14 mouse cellular contexts compared by ENCODE assay signal in the genomic region with DNA sequence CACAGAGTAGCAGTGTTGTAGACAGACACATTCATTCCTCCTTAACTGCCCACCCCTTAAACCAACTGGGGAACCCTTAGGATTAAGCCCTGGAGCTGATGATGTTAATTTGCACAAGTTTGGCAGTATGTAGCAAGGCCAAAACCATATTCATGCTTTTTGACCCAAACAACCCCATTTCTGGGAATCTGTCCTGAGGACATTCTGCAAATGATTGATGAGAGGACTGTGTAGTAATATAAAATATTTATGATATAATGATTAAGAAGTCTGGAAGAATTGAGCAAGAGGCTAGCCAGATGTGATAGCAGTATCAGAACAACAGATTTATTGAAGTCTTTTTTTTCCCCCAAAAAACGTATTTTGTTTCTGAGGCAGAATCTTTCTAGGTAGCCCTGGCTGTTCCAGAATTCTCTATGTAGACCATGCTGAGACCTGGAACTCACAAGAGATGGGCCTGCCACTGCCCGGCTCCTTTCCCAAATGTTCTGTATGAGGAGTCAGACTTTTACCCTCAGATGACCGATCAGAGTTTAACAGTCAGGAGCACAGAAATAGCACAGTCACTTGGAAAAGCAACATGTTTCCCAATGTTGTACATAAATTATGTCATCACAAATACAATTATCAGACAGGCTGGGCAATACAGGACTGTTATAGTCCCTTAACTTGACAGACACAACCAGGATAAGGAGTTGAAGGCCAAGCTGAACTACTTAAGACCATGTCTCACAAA. TPM values are rescaled to one million over a fixed set of nuclear protein-coding genes. Genes with fewer than 3 reads are reported as not detected.
DNase-seq lines count a peak whose midpoint lies in the region; ATAC-seq and TF ChIP-seq lines count a peak whose summit lies in the region.
"Had no signal": no experiment of that assay in that cellular context is flagged by ENCODE, and none has a peak within 500 bp of the region (broad histone marks: within the 10 kb centered on the region; RNA-seq: fewer than 3 reads in every experiment).

No protein-coding gene starts in this region.

- intact Hi-C loops in left cerebral cortex, adult 2 months (cut with DNase I), result no loop called here

- H3K4me1 ChIP-seq in kidney, adult 2 months (ENCODE audit: control insufficient read depth, insufficient read depth, low read length), result no peaks in the 10 kb centered on the region
- H3K4me1 ChIP-seq in embryonic facial prominence, embryonic 14.5 days (ENCODE audit: control insufficient read depth, insufficient read depth, low read length), result peaks cover 18% of the 10 kb centered on the region

- no peak for ATAC-seq in embryonic facial prominence, embryonic 14.5 days (ENCODE audit: low read depth)
- ATAC-seq: activated CD4-positive, CD25-positive, alpha-beta regulatory T cell, adult 4 months had no signal

- TF ChIP-seq POLR2A in kidney, adult 2 months (IDR thresholded peaks at IDR 0.05; ENCODE audit: low read depth, low read length), result no peak

- no peaks in the 10 kb centered on the region for H3K9me3 ChIP-seq in embryonic facial prominence, embryonic 14.5 days (ENCODE audit: control insufficient read depth, low read length)

- H3K4me2 ChIP-seq in embryonic facial prominence, embryonic 14.5 days (ENCODE audit: low read depth, low read length), result no peak overlapping the region

- H3K27me3 ChIP-seq in kidney, adult 2 months (replicated peaks; ENCODE audit: control insufficient read depth, insufficient read depth, low read length), result no peaks in the 10 kb centered on the region
- no peaks in the 10 kb centered on the region for H3K27me3 ChIP-seq in embryonic facial prominence, embryonic 14.5 days (replicated peaks; ENCODE audit: control insufficient read depth, insufficient read depth, low read length)

- no peak overlapping the region for H3K4me3 ChIP-seq in kidney, adult 2 months (ENCODE audit: insufficient read depth, low read depth, low read length)
- H3K4me3 ChIP-seq in embryonic facial prominence, embryonic 14.5 days (ENCODE audit: low read depth, low read length), result no peak overlapping the region
- H3K4me3 ChIP-seq in left cerebral cortex, adult 2 months, result no peak overlapping the region

- TF ChIP-seq CTCF in kidney, adult 2 months (conservative IDR thresholded peaks at IDR 0.05; ENCODE audit: insufficient read depth, insufficient read length, low read depth, low read length), result no peak
- TF ChIP-seq CTCF in left cerebral cortex, adult 2 months (IDR thresholded peaks at IDR 0.05), result no peak

- H3K9ac ChIP-seq in embryonic facial prominence, embryonic 14.5 days (ENCODE audit: low read depth, low read length), result no peak overlapping the region

- no peaks in the 10 kb centered on the region for H3K36me3 ChIP-seq in kidney, adult 2 months (ENCODE audit: control insufficient read depth, insufficient read depth, low read length)
- no peaks in the 10 kb centered on the region for H3K36me3 ChIP-seq in embryonic facial prominence, embryonic 14.5 days (ENCODE audit: control insufficient read depth, insufficient read depth, low read length)

- WGBS in kidney, adult 2 months, result 66% methylated on average over 3 of the region's 3 CpGs
- 72% methylated on average over 3 of the region's 3 CpGs for WGBS in embryonic facial prominence, embryonic 14.5 days

- H3K27ac ChIP-seq in kidney, adult 2 months (ENCODE audit: insufficient read depth, low read depth, low read length), result 0 out of 2 replicates have a peak overlapping the region, but pooled peaks have one; percentile 52
- H3K27ac ChIP-seq in embryonic facial prominence, embryonic 14.5 days (replicated peaks; ENCODE audit: low read depth, low read length), result peak overlapping the region; percentile 76; the same call in 1 of the 2 replicates
- H3K27ac ChIP-seq in left cerebral cortex, adult 2 months, result no peak overlapping the region

- peak; percentile 70 for DNase-seq in kidney, adult 2 months
- no peak for DNase-seq in kidney, postnatal 4 days
- peak; percentile 36 for DNase-seq in 3T3-L1 (ENCODE audit: low read depth, low spot score)
- DNase-seq in embryonic facial prominence, embryonic 14.5 days (ENCODE audit: low spot score), result no peak
- DNase-seq in kidney, postnatal 36 days, result peak; percentile 31 to 43
- no peak for DNase-seq in left cerebral cortex, adult 2 months (ENCODE audit: extremely low spot score in 1 of 2, low spot score in 2 of 2)
- DNase-seq in layer of hippocampus, postnatal 36 days, result no peak
- DNase-seq in B cell, adult 2 months, result no peak
- DNase-seq: cerebellum, adult 8-10 months had no signal

RNA-seq across cellular contexts. Expression of a gene that starts 1.1 kb away (rescaled TPM):
- polyA plus RNA-seq in kidney, adult 2 months (2012; rRNA removed), result 5.0 and 7.1 TPM in 2 replicates
- 9.0 and 11.0 TPM in 2 replicates for polyA plus RNA-seq in embryonic facial prominence, embryonic 14.5 days (2014; fragmentation: Nextera tagmentation; extraction: Ambion mirVana)
- 1 to 10 TPM; 1.7 to 3.5 TPM for total RNA-seq in left cerebral cortex, adult 2 months (2021)
- 1 to 10 TPM; 2.3 to 3.0 TPM for total RNA-seq in layer of hippocampus, postnatal 36 days (2021)
- total RNA-seq: hematopoietic stem cell, adult 5-6 weeks had no signal
- polyA plus RNA-seq: activated CD4-positive, CD25-positive, alpha-beta regulatory T cell, adult 4 months had no signal

RNA-seq across cellular contexts. Expression of a gene that starts 30.7 kb away (rescaled TPM):
- 4.5 and 4.6 TPM in 2 replicates for polyA plus RNA-seq in kidney, adult 2 months (2012; rRNA removed)
- polyA plus RNA-seq in embryonic facial prominence, embryonic 14.5 days (2014; fragmentation: Nextera tagmentation; extraction: Ambion mirVana), result 6.6 and 7.0 TPM in 2 replicates
- 10 to 100 TPM; 11.5 to 13.2 TPM for total RNA-seq in left cerebral cortex, adult 2 months (2021)
- 10 to 100 TPM; 11.6 to 13.4 TPM for total RNA-seq in layer of hippocampus, postnatal 36 days (2021)

RNA-seq across cellular contexts. Expression of a gene that starts 31.8 kb away (rescaled TPM):
- polyA plus RNA-seq in kidney, adult 2 months (2012; rRNA removed), result 0.20 TPM in 1 of 2 replicates, not detected in the other
- 0.30 and 0.84 TPM in 2 replicates for polyA plus RNA-seq in embryonic facial prominence, embryonic 14.5 days (2014; fragmentation: Nextera tagmentation; extraction: Ambion mirVana)
- not detected for total RNA-seq in left cerebral cortex, adult 2 months (2021)
- total RNA-seq in layer of hippocampus, postnatal 36 days (2021), result not detected
- total RNA-seq: gastrocnemius, adult 8-10 months; hematopoietic stem cell, adult 5-6 weeks; left cerebral cortex, postnatal 25 days had no signal
- polyA plus RNA-seq: neural tube, embryonic 14.5 days had no signal

RNA-seq across cellular contexts. Expression of a gene that starts 39.0 kb away (rescaled TPM):
- polyA plus RNA-seq in kidney, adult 2 months (2012; rRNA removed), result 6.9 and 8.6 TPM in 2 replicates
- polyA plus RNA-seq in embryonic facial prominence, embryonic 14.5 days (2014; fragmentation: Nextera tagmentation; extraction: Ambion mirVana), result 5.1 and 5.6 TPM in 2 replicates
- 10 to 100 TPM; 13.7 to 19.6 TPM for total RNA-seq in left cerebral cortex, adult 2 months (2021)
- total RNA-seq in layer of hippocampus, postnatal 36 days (2021), result 10 to 100 TPM in 1 of 2 experiments, 1 to 10 TPM in 1; 8.0 to 10.0 TPM

Comparison
In these comparisons a context has a peak if more than half of its experiments do, and no peak if none do; other contexts are left out.
1. DNase-seq: peak in kidney, adult 2 months (single experiment), 3T3-L1 (single experiment) and kidney, postnatal 36 days (2 of 2); none in kidney, postnatal 4 days (0 of 2), embryonic facial prominence, embryonic 14.5 days (single experiment), left cerebral cortex, adult 2 months (0 of 2), layer of hippocampus, postnatal 36 days (0 of 2) and B cell, adult 2 months (0 of 2).